Mouse (Mus musculus) 3134 (cell line): ENCODE measurements at regions not wholly inside any gene's neighbourhood (a gene's known extent, or its start where the extent isn't known, plus 50 kb on each side); places are given as distances from the start of the nearest gene placed in this dataset.

ENCODE experiments used
- DNase-seq: peaks from one replicate; pipeline ENCODE4 v3.0.0-alpha.2; 2011; ENCODE audit warnings: low spot score; ENCODE audit not compliant: insufficient read length; ENCODE audit errors: extremely low read depth

- DNase-seq = no peak
Measured at GRCm38 (mm10) chr19:28205691-28206090, 194.7 kb upstream of the Rfx3 start.

- DNase-seq = no peak
Measured at GRCm38 (mm10) chr19:28203719-28204118, 192.8 kb upstream of the Rfx3 start.

GRCm38 (mm10) chr19:28199385-28199784 is 188.4 kb upstream of the Rfx3 start:
- no peak for DNase-seq

GRCm38 (mm10) chr19:28196881-28197280 is 185.9 kb upstream of the Rfx3 start:
- no peak for DNase-seq

GRCm38 (mm10) chr19:28192248-28192647 is 181.3 kb upstream of the Rfx3 start:
- no peak for DNase-seq

GRCm38 (mm10) chr19:28191428-28192116 is 180.6 kb upstream of the Rfx3 start:
- DNase-seq = no peak

GRCm38 (mm10) chr19:28190250-28190649 is 179.3 kb upstream of the Rfx3 start:
- no peak for DNase-seq

- no peak for DNase-seq
Measured at GRCm38 (mm10) chr19:28188363-28188762, 177.4 kb upstream of the Rfx3 start.

- no peak for DNase-seq
Measured at GRCm38 (mm10) chr19:28182411-28183182, 171.6 kb upstream of the Rfx3 start.

- no peak for DNase-seq
Measured at GRCm38 (mm10) chr19:28181171-28181570, 170.2 kb upstream of the Rfx3 start.

GRCm38 (mm10) chr19:28178114-28178513 is 167.1 kb upstream of the Rfx3 start:
- no peak for DNase-seq

GRCm38 (mm10) chr19:28176821-28177220 is 165.9 kb upstream of the Rfx3 start:
- peak; percentile 9 for DNase-seq

GRCm38 (mm10) chr19:28171836-28172534 is 161.0 kb upstream of the Rfx3 start:
- no peak for DNase-seq

- no peak for DNase-seq
Measured at GRCm38 (mm10) chr19:28167451-28168165, 156.6 kb upstream of the Rfx3 start.

- DNase-seq = no peak
Measured at GRCm38 (mm10) chr19:28166626-28167025, 155.7 kb upstream of the Rfx3 start.

GRCm38 (mm10) chr19:28165901-28166361 is 155.0 kb upstream of the Rfx3 start:
- peak; percentile 33 for DNase-seq

- DNase-seq = no peak
Measured at GRCm38 (mm10) chr19:28163195-28163594, 152.2 kb upstream of the Rfx3 start.

- DNase-seq = no peak
Measured at GRCm38 (mm10) chr19:28160582-28160981, 149.6 kb upstream of the Rfx3 start.

- no peak for DNase-seq
Measured at GRCm38 (mm10) chr19:28157196-28157595, 146.2 kb upstream of the Rfx3 start.

- no peak for DNase-seq
Measured at GRCm38 (mm10) chr19:28137581-28137980, 126.6 kb upstream of the Rfx3 start.

- DNase-seq = no peak
Measured at GRCm38 (mm10) chr19:28134806-28135205, 123.8 kb upstream of the Rfx3 start.
